Mouse (Mus musculus) liver, embryonic 16.5 days (tissue): ENCODE data around the gene Arel1. TPM values are rescaled to one million over a fixed set of nuclear protein-coding genes. Genes with fewer than 3 reads are reported as not detected.

Experiments
- ATAC-seq: fragments of 200-750 bp; cut with Nextera tagmentation; 2 replicates; pipeline ENCODE4 v1.8.0; 2017; ENCODE audit warnings: low read depth, mild to moderate bottlenecking, moderate number of reproducible peaks, moderate library complexity
- H3K27ac ChIP-seq: fragments of 300-500 bp; sonication (generic); 2 replicates; pipeline ENCODE4 v1.5.1; 2014; ENCODE audit warnings: mild to moderate bottlenecking, low read length
- H3K27me3 ChIP-seq: fragments of 300-500 bp; sonication (generic); 2 replicates; pipeline ENCODE4 v1.6.1; 2014; ENCODE audit warnings: low read depth, low read length, mixed read lengths; ENCODE audit not compliant: control insufficient read depth, insufficient read depth
- H3K36me3 ChIP-seq: fragments of 300-500 bp; sonication (generic); 2 replicates; pipeline ENCODE4 v1.6.1; 2014; ENCODE audit warnings: mild to moderate bottlenecking; ENCODE audit not compliant: control insufficient read depth, insufficient read depth
- H3K4me1 ChIP-seq: fragments of 300-500 bp; sonication (generic); 2 replicates; pipeline ENCODE4 v1.6.1; 2014; ENCODE audit warnings: low read depth, low read length, mixed read lengths; ENCODE audit not compliant: control insufficient read depth
- H3K4me2 ChIP-seq: fragments of 300-500 bp; sonication (generic); 2 replicates; pipeline ENCODE4 v1.6.1; 2014; ENCODE audit warnings: low read depth, low read length, mixed read lengths
- H3K4me3 ChIP-seq: fragments of 300-500 bp; sonication (generic); 2 replicates; pipeline ENCODE4 v1.5.1; 2014; ENCODE audit warnings: low read depth, mild to moderate bottlenecking, low read length
- H3K9ac ChIP-seq: fragments of 300-500 bp; sonication (generic); 2 replicates; pipeline ENCODE4 v1.6.1; 2014; ENCODE audit warnings: low read depth, low read length
- H3K9me3 ChIP-seq: fragments of 300-500 bp; sonication (generic); replicated peaks from 2 replicates; pipeline ENCODE4 v1.6.1; 2016; ENCODE audit warnings: low read length; ENCODE audit not compliant: control insufficient read depth
- WGBS: fragments of 180-500 bp; shearing (Covaris S2); extraction: QIAGEN DNeasy Blood & Tissue Kit; methylation state at CpG from one replicate; pipeline ENCODE4 v1.1.7; 2014; ENCODE audit not compliant: insufficient replicate concordance; 5-methylcytosine and 5-hydroxymethylcytosine counted together
- polyA plus RNA-seq: library from polyadenylated mRNA; unstranded; fragments of >200 nt; fragmentation: Nextera tagmentation; extraction: Ambion mirVana; gene quantifications from 2 replicates; pipeline ENCODE4 v1.2.1, GENCODE M21; 2015

Gene Arel1
- polyA plus RNA-seq, 1 experiment from 2014 or later: 16.5 TPM

DNA sequence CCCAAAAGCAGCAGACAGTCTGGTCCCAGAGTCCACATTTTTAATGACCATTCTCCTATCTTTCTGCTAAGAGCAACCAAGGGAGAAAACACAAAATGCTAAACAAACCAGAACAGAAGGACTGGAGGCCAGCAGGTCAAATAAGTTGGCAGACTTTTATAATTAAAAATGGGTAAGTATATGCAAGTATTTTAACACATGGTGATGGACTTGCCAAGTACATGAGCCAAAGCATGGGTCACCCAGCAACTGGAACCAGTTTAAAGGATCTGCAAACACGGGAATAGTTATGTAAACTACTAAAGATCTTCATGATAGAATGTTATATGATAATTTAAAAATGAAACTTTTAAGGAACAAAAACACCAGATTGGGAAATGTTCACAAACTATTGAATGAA, 18.3 kb downstream of the Arel1 start:
- H3K4me3 ChIP-seq: no peak overlapping the region
- peaks cover 19% of the 10 kb centered on the region for H3K36me3 ChIP-seq
- no peak for ATAC-seq
- no peak overlapping the region for H3K4me2 ChIP-seq
- 68% methylated on average over 1 of the region's 1 CpGs for WGBS
- no peaks in the 10 kb centered on the region for H3K9me3 ChIP-seq
- no peaks in the 10 kb centered on the region for H3K27me3 ChIP-seq
- no peaks in the 10 kb centered on the region; the same call in 1 of the 2 replicates for H3K4me1 ChIP-seq
- no peak overlapping the region for H3K27ac ChIP-seq
- H3K9ac ChIP-seq: no peak overlapping the region

GRCm38 (mm10) chr12:84951531-84951930, 19.2 kb downstream of the Arel1 start:
- H3K4me1 ChIP-seq: no peaks in the 10 kb centered on the region; the same call in 1 of the 2 replicates
- H3K4me3 ChIP-seq: no peak overlapping the region
- 70% methylated on average over 8 of the region's 8 CpGs for WGBS
- peaks cover 23% of the 10 kb centered on the region for H3K36me3 ChIP-seq
- H3K27ac ChIP-seq: no peak overlapping the region
- H3K27me3 ChIP-seq: no peaks in the 10 kb centered on the region
- H3K4me2 ChIP-seq: no peak overlapping the region
- no peaks in the 10 kb centered on the region for H3K9me3 ChIP-seq
- no peak overlapping the region for H3K9ac ChIP-seq
- no peak for ATAC-seq

DNA sequence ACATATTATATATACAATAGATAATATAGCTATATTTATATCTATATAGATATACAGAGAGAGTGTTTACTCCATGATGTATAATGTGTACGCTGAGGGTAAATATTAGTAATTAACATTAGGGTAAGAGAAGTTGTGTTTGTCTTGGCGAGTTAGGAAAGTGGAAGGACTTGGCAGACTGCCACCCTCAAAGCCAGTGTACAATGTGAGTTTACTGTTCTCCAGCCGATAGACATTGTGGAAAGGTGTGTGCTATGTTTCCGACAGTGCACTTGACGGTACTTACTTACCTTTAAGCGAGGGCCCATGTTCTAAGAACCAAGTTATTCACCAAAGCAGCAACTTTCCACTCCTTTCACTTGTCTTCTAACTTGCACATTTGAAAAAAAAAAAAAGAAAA, 19.9 kb downstream of the Arel1 start:
- peak; percentile 24; the same call in 1 of the 2 replicates for ATAC-seq
- Histone ChIP-seq H3K4me2 (no peak overlapping the region), H3K4me3 (no peak overlapping the region), H3K27ac (no peak overlapping the region), H3K9ac (no peak overlapping the region), H3K27me3 (no peaks in the 10 kb centered on the region), H3K36me3 (peaks cover 23% of the 10 kb centered on the region), H3K4me1 (no peaks in the 10 kb centered on the region; the same call in 1 of the 2 replicates), H3K9me3 (no peaks in the 10 kb centered on the region)
- 84% methylated on average over 6 of the region's 6 CpGs for WGBS

DNA sequence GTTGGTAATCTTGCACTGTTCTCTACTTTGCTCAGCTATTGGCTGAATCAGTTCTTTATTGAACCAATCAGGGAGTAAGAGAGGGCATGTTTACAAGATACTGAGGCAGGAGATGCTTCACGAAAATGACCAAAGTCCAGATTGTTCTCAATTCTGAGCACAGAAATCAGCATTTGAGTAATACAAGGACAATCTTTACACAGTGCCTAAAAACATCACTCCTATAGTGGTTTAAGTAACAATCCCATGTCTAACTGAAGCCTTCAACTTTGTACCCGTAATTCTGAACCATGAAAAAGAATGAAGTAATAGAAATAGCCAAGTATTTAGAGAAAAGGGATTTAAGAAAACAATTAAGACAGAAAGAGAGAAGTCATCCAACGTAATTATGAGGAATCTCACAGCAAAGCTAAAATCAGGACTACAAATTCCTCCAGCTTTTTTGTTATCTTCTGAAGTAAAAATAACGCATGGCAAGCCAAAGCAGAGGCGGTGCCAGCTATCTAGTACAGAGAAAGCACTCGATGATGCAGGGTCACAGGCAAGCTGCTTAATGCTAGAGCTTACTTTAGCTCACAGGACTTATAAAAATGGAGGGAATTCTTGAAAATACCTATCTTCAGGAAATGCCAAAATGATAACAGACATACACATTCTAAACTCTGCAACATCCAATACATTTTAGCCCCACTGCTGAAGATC, 22.0 kb downstream of the Arel1 start:
- no peak overlapping the region for H3K9ac ChIP-seq
- no peak overlapping the region for H3K27ac ChIP-seq
- H3K27me3 ChIP-seq: no peaks in the 10 kb centered on the region
- no peak for ATAC-seq
- peaks cover 10% of the 10 kb centered on the region for H3K4me1 ChIP-seq
- H3K4me2 ChIP-seq: no peak overlapping the region
- H3K4me3 ChIP-seq: no peak overlapping the region
- peaks cover 23% of the 10 kb centered on the region for H3K36me3 ChIP-seq
- 79% methylated on average over 6 of the region's 6 CpGs for WGBS
- no peaks in the 10 kb centered on the region for H3K9me3 ChIP-seq

DNA sequence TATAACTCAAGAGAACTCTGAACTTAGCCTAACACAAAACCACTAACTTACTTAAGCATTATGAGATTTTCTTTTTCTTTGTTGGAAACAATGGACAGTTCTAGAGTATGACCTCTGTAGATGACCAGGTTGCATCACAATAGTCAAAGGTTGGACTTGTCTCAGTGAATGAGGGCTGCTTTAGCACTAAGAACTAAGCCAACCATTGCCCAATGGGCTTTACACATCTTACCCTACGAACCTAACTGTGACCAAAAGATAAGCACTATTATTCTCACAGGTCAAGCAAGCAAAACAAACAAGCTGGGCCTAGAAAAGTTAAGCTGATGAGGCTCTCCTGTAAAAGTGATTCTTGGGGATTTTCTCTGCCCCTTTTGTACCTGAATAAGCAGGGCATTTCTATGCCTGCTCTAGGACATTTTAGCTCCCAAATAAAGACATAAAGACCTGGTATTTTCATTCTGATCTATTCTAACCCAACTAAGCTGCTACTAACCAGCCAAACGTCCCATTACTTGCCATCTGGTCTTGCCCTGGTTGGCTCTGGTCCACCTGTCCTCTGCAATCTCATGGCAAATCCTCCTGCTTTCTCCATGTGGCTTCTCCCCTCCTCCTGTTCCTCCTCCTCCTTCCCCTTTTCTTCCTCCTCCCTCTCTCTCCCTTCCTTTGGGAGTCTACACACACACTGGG, 22.7 kb downstream of the Arel1 start:
- 51% methylated on average over 2 of the region's 2 CpGs for WGBS
- peaks cover 10% of the 10 kb centered on the region for H3K4me1 ChIP-seq
- no peak overlapping the region for H3K4me2 ChIP-seq
- H3K27me3 ChIP-seq: no peaks in the 10 kb centered on the region
- peaks cover 27% of the 10 kb centered on the region for H3K36me3 ChIP-seq
- no peak for ATAC-seq
- no peak overlapping the region for H3K9ac ChIP-seq
- no peaks in the 10 kb centered on the region for H3K9me3 ChIP-seq
- no peak overlapping the region for H3K27ac ChIP-seq
- H3K4me3 ChIP-seq: no peak overlapping the region

DNA sequence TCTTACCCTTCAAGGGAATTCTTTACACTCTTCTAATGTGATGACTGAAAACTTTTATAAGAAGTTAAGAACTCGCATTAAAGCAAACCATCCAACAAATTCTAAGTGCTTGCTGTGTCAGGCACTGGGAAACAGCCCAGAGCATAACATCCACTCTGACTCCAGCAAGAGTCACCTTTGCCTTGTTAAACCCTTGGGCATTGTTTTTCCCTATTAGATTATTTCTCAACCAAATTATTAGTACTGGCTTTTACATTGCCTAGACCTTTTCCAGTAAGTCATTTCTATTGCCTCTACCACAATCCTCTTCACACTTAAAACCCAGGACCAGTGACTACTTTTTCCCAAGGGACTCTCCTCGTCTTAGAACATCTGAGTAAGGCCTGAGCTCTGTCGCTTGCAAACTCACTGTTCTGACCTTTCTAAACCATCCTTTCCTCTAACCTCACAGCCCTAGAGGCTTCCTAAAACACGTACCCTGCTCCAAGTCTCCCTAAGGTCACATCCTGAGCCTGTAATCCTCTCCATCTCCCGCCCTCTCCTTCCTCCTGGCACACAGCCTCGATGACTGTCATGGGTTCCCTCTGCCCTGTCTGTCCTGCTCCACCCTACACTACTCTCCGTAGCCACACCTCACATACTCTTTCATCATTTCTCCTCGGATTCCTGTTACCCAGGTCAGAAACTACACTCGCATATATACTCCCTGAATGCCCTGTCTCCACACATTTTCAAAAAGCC, 25.7 kb downstream of the Arel1 start:
- Histone ChIP-seq H3K27me3 (no peaks in the 10 kb centered on the region), H3K4me3 (no peak overlapping the region), H3K36me3 (peaks cover 40% of the 10 kb centered on the region), H3K27ac (no peak overlapping the region), H3K9ac (no peak overlapping the region), H3K4me1 (peaks cover 10% of the 10 kb centered on the region), H3K9me3 (no peaks in the 10 kb centered on the region), H3K4me2 (no peak overlapping the region)
- 70% methylated on average over 9 of the region's 9 CpGs for WGBS
- no peak for ATAC-seq

DNA sequence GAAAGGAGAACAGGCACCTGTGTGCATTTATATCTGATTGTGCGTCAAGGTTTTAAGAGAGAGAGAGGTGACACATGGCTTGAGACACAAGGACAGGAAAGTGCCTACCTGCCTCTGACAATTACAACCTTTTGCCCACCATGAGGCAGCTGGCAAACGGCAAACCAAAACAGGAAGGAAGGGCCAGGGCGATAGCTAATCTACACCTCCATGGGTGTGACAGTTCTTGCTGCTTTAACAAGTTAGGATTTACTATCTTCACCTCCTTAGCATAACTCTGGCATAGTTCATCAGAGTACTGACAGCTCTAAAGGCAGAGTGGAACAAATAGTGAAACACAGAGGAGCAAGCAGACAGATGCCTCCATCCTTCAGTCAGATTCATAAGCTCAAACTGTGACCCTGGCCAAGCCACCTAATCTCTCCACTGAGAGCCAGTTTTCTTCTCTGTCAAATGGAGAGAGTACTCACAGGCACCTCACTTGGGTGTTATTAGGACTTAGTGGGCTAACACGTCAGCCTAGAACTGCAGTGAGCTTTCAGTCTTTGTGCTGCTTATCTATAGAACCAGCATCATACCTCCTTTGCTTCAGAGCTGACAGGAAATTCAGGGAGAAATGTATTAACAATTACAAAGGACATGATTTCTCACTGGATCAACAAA, 26.4 kb downstream of the Arel1 start:
- Histone ChIP-seq H3K9me3 (no peaks in the 10 kb centered on the region), H3K9ac (no peak overlapping the region), H3K27me3 (no peaks in the 10 kb centered on the region), H3K27ac (no peak overlapping the region), H3K4me3 (no peak overlapping the region), H3K4me1 (peaks cover 10% of the 10 kb centered on the region), H3K36me3 (peaks cover 39% of the 10 kb centered on the region), H3K4me2 (no peak overlapping the region)
- ATAC-seq: 0 out of 2 replicates have a peak, but pooled peaks have one; percentile 32
- 21% methylated on average over 4 of the region's 4 CpGs for WGBS

GRCm38 (mm10) chr12:84943006-84943952, 27.4 kb downstream of the Arel1 start:
- Histone ChIP-seq H3K27me3 (no peaks in the 10 kb centered on the region), H3K4me1 (peaks cover 10% of the 10 kb centered on the region), H3K27ac (no peak overlapping the region), H3K9ac (no peak overlapping the region), H3K4me2 (no peak overlapping the region), H3K4me3 (no peak overlapping the region), H3K36me3 (peaks cover 42% of the 10 kb centered on the region), H3K9me3 (no peaks in the 10 kb centered on the region)
- ATAC-seq: no peak
- WGBS: 68% methylated on average over 21 of the region's 21 CpGs
